Mouse (Mus musculus) cerebellum, adult 2 months (tissue): ENCODE data around the gene Sox5.

ENCODE experiments used
- CTCF ChIP-seq: fragments of 200-500 bp; IDR thresholded peaks from 2 replicates; pipeline ENCODE4 v1.5.1; 2011; ENCODE audit warnings: low read depth, mild to moderate bottlenecking, control low read depth, low read length, moderate library complexity, borderline replicate concordance; ENCODE audit not compliant: insufficient read depth
- POLR2A ChIP-seq: fragments of 200-500 bp; IDR thresholded peaks from 2 replicates; pipeline ENCODE4 v1.6.1; 2011; ENCODE audit warnings: low read length, control low read depth, borderline replicate concordance; ENCODE audit not compliant: insufficient read depth

DNA sequence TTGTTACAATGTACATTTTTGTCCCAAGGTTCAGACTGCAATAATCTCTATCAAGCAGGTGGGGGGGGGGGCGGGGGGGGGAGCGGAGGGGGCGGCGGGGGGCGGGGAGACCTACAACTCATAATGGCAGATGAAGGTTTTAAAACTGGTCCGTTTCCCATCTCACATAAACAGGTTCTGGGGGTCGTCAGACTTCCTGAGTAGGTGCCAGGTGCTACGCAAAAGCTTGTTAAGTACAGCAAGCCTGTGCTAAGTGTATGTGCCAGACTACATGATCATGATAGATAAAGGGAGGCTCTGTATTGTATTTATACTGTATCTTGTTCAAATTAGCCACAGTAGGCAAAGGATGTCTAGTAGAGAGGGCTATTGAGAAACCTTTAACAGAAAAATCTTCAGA, 498.6 kb downstream of the Sox5 start:
- no peak for TF ChIP-seq POLR2A
- no peak for TF ChIP-seq CTCF
